Mouse (Mus musculus) limb, embryonic 14.5 days (tissue): ENCODE results near the gene Dnpep. TPM values are rescaled to one million over a fixed set of nuclear protein-coding genes. Genes with fewer than 3 reads are reported as not detected.

Source experiments
- ATAC-seq: fragments of 200-750 bp; cut with Nextera tagmentation; 2 replicates; pipeline ENCODE4 v1.8.0; 2017; ENCODE audit warnings: low read depth, moderate number of reproducible peaks, moderate TSS enrichment; ENCODE audit not compliant: low FRiP score
- DNase-seq: peaks from one replicate; pipeline ENCODE4 v3.0.0-alpha.2; 2015; ENCODE audit warnings: low spot score
- H3K27ac ChIP-seq: fragments of 300-500 bp; sonication (generic); replicated peaks from 2 replicates; pipeline ENCODE4 v1.5.1; 2014; ENCODE audit warnings: low read depth, mild to moderate bottlenecking, low read length, moderate library complexity, mixed read lengths
- H3K27me3 ChIP-seq: fragments of 300-500 bp; sonication (generic); 2 replicates; pipeline ENCODE4 v1.6.1; 2014; ENCODE audit warnings: low read length, mixed read lengths; ENCODE audit not compliant: control insufficient read depth, insufficient read depth
- H3K36me3 ChIP-seq: fragments of 300-500 bp; sonication (generic); 2 replicates; pipeline ENCODE4 v1.6.1; 2014; ENCODE audit warnings: mild to moderate bottlenecking, low read length, moderate library complexity, mixed read lengths; ENCODE audit not compliant: control insufficient read depth, insufficient read depth
- H3K4me1 ChIP-seq: fragments of 300-500 bp; sonication (generic); 2 replicates; pipeline ENCODE4 v1.6.1; 2014; ENCODE audit warnings: antibody characterized with exemption, low read length, mixed read lengths; ENCODE audit not compliant: control insufficient read depth, insufficient read depth
- H3K4me2 ChIP-seq: fragments of 300-500 bp; sonication (generic); replicated peaks from 2 replicates; pipeline ENCODE4 v1.6.1; 2014; ENCODE audit warnings: low read depth, mild to moderate bottlenecking, low read length, moderate library complexity; ENCODE audit not compliant: severe bottlenecking
- H3K4me3 ChIP-seq: fragments of 300-500 bp; sonication (generic); replicated peaks from 2 replicates; pipeline ENCODE4 v1.5.1; 2014; ENCODE audit warnings: low read length
- H3K9ac ChIP-seq: fragments of 300-500 bp; sonication (generic); 2 replicates; pipeline ENCODE4 v1.6.1; 2014; ENCODE audit warnings: mild to moderate bottlenecking, low read depth, low read length, moderate library complexity; ENCODE audit not compliant: severe bottlenecking
- H3K9me3 ChIP-seq: fragments of 300-500 bp; sonication (generic); 2 replicates; pipeline ENCODE4 v1.6.1; 2016; ENCODE audit warnings: low read length; ENCODE audit not compliant: control insufficient read depth
- POLR2A ChIP-seq: fragments of 200-500 bp; IDR thresholded peaks from 2 replicates; pipeline ENCODE4 v1.8.0; 2012; ENCODE audit warnings: inconsistent platforms, mild to moderate bottlenecking, moderate library complexity, borderline replicate concordance; ENCODE audit not compliant: insufficient read depth, insufficient read length; ENCODE audit errors: extremely low read depth
- WGBS: fragments of 180-500 bp; shearing (Covaris S2); extraction: QIAGEN DNeasy Blood & Tissue Kit; methylation state at CpG from one replicate; pipeline ENCODE4 v1.1.7; 2014; 5-methylcytosine and 5-hydroxymethylcytosine counted together
- polyA plus RNA-seq, 2 experiments: library from polyadenylated mRNA; depleted of rRNA in 1 of 2; stranded (reverse) in 1 of 2; unstranded in 1 of 2; fragments of >200 nt; fragmentation: Nextera tagmentation in 1 of 2; extraction: Ambion mirVana in 1 of 2; gene quantifications; 2 replicates each; pipeline versions ENCODE4 v1.2.1 to v1.2.3; 2012 to 2014

The Dnpep gene
- polyA plus RNA-seq, 2 experiments = 112 to 126 TPM

DNA sequence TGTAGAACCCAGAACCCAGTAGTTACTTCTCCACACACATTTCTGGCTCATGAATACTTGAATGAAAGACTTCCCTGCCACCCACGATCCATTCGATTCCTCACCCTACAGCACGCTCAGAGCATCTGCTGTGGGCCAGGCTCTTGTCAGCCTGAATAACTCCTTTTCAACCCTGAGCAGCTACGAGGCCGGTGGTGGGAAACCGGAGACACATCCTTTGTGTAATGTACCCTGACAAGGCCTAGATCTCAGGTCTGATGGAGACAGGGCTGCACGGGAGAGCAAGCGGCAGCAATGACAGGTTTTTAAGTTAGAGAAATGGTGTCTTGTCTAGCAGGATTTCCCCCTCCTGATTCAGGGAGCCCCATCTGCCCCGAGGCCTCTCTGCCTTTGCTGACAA is 21.5 kb upstream of the Dnpep start:
- DNase-seq = peak; percentile 40
- Histone ChIP-seq H3K27me3 (no peaks in the 10 kb centered on the region), H3K27ac (0 out of 2 replicates have a peak overlapping the region, but pooled peaks have one; percentile 55), H3K4me1 (peaks cover 30% of the 10 kb centered on the region), H3K9me3 (no peaks in the 10 kb centered on the region), H3K9ac (no peak overlapping the region), H3K4me3 (no peak overlapping the region), H3K36me3 (no peaks in the 10 kb centered on the region), H3K4me2 (no peak overlapping the region)
- TF ChIP-seq POLR2A = no peak
- 25% methylated on average over 9 of the region's 9 CpGs for WGBS
- no peak for ATAC-seq

DNA sequence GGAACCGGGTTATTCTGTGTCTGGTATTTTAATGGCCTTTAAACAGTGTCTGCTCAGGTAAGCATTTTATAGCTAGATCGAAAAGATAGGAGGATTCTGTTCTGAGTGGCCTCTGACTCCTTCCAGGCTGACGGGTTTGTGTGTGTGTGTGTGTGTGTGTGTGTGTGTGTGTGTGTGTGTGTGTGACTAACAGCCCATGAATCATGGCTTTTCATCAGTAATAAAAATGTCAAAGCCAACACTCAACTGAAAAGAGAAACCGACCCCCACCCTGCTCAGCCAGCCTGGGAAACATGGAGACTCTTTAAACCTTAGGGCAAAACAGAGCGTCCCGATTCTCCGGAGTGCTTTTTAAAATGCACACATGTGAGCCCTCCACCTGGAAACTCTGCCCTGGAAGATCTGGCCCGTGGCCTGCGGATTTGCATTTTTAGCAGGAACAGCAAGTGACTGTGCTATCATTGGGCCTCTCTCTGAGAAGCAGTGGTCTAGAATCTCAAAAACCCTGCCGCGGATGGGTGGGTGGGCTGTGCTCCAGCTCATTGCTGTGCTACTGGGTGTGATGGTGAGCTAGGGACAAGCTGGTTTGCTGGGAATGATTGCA is 20.4 kb upstream of the Dnpep start:
- Histone ChIP-seq H3K4me3 (no peak overlapping the region), H3K4me1 (peaks cover 24% of the 10 kb centered on the region), H3K27me3 (no peaks in the 10 kb centered on the region), H3K36me3 (no peaks in the 10 kb centered on the region), H3K9ac (0 out of 2 replicates have a peak overlapping the region, but pooled peaks have one; percentile 7), H3K4me2 (peak overlapping the region; percentile 13; the same call in 1 of the 2 replicates), H3K27ac (peak overlapping the region; percentile 55; the same call in 1 of the 2 replicates), H3K9me3 (no peaks in the 10 kb centered on the region)
- DNase-seq (peak; percentile 56), ATAC-seq (peak; percentile 35; the same call in 1 of the 2 replicates)
- WGBS = 2% methylated on average over 11 of the region's 11 CpGs
- no peak for TF ChIP-seq POLR2A

DNA sequence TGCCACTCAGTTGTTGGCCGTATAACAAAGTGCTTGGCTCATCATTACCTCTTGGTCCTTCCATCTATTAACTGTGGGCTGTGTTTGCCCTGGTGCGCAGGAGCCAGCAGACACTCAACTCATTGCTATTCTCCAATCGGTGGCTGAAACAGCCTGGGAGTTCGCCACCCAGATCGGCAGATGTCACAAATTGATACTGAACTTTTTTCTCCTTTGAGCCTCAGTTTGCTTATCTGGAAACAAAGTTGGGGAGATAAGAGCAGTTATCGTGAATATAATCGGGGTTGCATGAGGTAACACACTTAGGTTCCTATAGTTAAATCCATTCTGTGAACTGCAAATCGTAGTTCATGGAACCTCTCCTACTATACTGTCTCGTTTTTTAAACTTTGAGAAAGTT is 19.3 kb upstream of the Dnpep start:
- peaks cover 24% of the 10 kb centered on the region for H3K4me1 ChIP-seq
- no peaks in the 10 kb centered on the region for H3K36me3 ChIP-seq
- WGBS = 54% methylated on average over 9 of the region's 9 CpGs
- H3K27ac ChIP-seq = 0 out of 2 replicates have a peak overlapping the region, but pooled peaks have one; percentile 39
- no peak overlapping the region for H3K9ac ChIP-seq
- H3K27me3 ChIP-seq = no peaks in the 10 kb centered on the region
- no peak for TF ChIP-seq POLR2A
- no peaks in the 10 kb centered on the region for H3K9me3 ChIP-seq
- H3K4me2 ChIP-seq = no peak overlapping the region
- no peak for ATAC-seq
- no peak for DNase-seq
- H3K4me3 ChIP-seq = no peak overlapping the region

DNA sequence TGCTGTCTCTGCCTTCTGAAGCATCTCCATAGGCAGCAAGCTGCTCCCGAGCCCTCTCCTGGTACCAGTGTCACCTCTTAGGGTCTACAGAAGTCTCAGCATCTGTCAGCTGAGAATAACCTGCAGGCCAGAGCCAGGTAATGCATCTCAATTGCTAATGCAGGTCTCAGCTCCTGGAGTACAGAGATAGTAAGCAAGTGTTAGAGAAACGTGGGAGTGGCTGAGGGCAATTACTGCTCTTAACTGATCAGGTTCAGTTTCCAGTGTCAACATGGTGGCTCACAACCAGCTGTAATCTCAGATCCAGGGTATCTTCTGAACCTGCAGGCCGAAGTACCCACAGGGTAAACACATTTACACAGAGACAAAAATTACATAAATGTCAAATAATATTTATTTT is 18.7 kb upstream of the Dnpep start:
- Histone ChIP-seq H3K9me3 (no peaks in the 10 kb centered on the region), H3K4me2 (no peak overlapping the region), H3K9ac (no peak overlapping the region), H3K27me3 (no peaks in the 10 kb centered on the region), H3K4me3 (no peak overlapping the region), H3K4me1 (peaks cover 27% of the 10 kb centered on the region), H3K27ac (no peak overlapping the region), H3K36me3 (no peaks in the 10 kb centered on the region)
- TF ChIP-seq POLR2A = no peak
- ATAC-seq = no peak
- DNase-seq = no peak
- WGBS = 52% methylated on average over 3 of the region's 3 CpGs

DNA sequence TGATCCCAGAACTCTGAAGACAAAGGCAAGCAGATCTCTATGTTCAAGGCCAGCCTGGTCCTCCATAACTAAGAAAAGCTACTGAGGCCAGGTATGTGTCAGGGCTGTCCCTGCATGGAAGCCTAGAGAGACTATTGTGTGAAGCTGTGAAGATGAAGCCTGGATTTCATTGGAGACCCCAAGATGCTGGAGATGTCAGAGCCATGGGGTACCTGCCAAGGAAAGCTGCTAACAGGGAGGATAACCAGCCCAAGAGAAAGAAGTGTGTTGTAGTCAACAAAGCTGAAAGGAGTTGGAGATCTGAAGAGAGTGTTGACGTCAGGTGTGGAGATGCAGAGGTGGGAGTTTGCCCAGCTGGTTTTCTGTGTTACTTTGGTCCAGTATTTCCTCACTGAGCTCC is 13.5 kb upstream of the Dnpep start:
- WGBS = 68% methylated on average over 1 of the region's 1 CpGs
- DNase-seq (no peak), ATAC-seq (no peak)
- H3K4me3 ChIP-seq = no peak overlapping the region
- H3K36me3 ChIP-seq = no peaks in the 10 kb centered on the region
- no peak overlapping the region for H3K9ac ChIP-seq
- H3K4me1 ChIP-seq = 0 out of 2 replicates have a peak, but pooled peaks cover 3% of the 10 kb centered on the region
- TF ChIP-seq POLR2A = no peak
- H3K27ac ChIP-seq = no peak overlapping the region
- H3K27me3 ChIP-seq = no peaks in the 10 kb centered on the region
- no peaks in the 10 kb centered on the region for H3K9me3 ChIP-seq
- no peak overlapping the region for H3K4me2 ChIP-seq
